Mouse (Mus musculus) testis, adult 2 months (tissue): ENCODE data around the gene Mmd. TPM values are rescaled to one million over a fixed set of nuclear protein-coding genes. Genes with fewer than 3 reads are reported as not detected.

Experiments used
- H3K27ac ChIP-seq: fragments of 200-500 bp; 2 replicates; pipeline ENCODE4 v1.5.1; 2012; ENCODE audit warnings: low read depth, low read length; ENCODE audit not compliant: control insufficient read depth, insufficient read depth
- H3K27me3 ChIP-seq: fragments of 200-500 bp; 2 replicates; pipeline ENCODE4 v1.6.1; 2012; ENCODE audit warnings: mild to moderate bottlenecking, low read length, moderate library complexity; ENCODE audit not compliant: control insufficient read depth, insufficient read depth
- H3K36me3 ChIP-seq: fragments of 200-500 bp; 2 replicates; pipeline ENCODE4 v1.6.1; 2012; ENCODE audit warnings: mild to moderate bottlenecking, low read length; ENCODE audit not compliant: control insufficient read depth, insufficient read depth
- H3K4me1 ChIP-seq: fragments of 200-500 bp; 2 replicates; pipeline ENCODE4 v1.6.1; 2012; ENCODE audit warnings: low read length; ENCODE audit not compliant: control insufficient read depth, insufficient read depth
- H3K4me3 ChIP-seq: fragments of 200-500 bp; 2 replicates; pipeline ENCODE4 v1.5.1; 2012; ENCODE audit warnings: low read depth, mild to moderate bottlenecking, low read length, moderate library complexity, mixed read lengths; ENCODE audit not compliant: control insufficient read depth
- CTCF ChIP-seq: fragments of 200-500 bp; IDR thresholded peaks from 2 replicates; pipeline ENCODE4 v1.5.1; 2012; ENCODE audit warnings: low read depth, mild to moderate bottlenecking, inconsistent platforms, low read length, moderate library complexity; ENCODE audit not compliant: control insufficient read depth, insufficient read depth, insufficient replicate concordance
- POLR2A ChIP-seq: fragments of 200-500 bp; IDR thresholded peaks from 2 replicates; pipeline ENCODE4 v1.6.1; 2012; ENCODE audit warnings: low read depth, mild to moderate bottlenecking, inconsistent platforms, low read length, moderate library complexity; ENCODE audit not compliant: control insufficient read depth
- polyA plus RNA-seq: library from polyadenylated mRNA; depleted of rRNA; stranded (reverse); fragments of >200 nt; gene quantifications from 2 replicates; pipeline ENCODE4 v1.2.3, GENCODE M21; 2012

Gene Mmd
- polyA plus RNA-seq, 1 experiment = 2.3 TPM

GRCm38 (mm10) chr11:90284079-90284478 lies 34.8 kb downstream of the Mmd start:
- no peak overlapping the region for H3K27ac ChIP-seq
- H3K4me1 ChIP-seq = no peaks in the 10 kb centered on the region

DNA sequence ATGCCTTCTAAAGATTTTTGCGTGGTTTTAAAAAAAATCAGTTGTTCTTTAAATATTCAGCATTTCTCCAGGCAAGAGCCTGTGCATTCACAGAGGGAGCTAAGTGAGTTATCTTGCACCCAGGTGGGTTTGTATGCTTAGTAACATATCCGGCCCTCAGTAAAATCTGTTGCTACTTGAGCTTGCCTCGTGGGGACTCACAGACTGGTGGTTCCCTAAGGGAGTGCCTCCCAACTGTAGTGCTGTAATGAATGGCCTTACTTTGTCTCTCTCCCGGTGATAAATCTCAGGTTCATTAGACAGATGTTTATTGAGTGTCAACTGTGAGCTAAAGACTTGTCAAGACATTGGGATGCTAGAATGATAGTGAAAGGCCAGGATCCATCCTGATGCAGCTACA lies 35.4 kb downstream of the Mmd start:
- no peak overlapping the region for H3K27ac ChIP-seq
- H3K4me3 ChIP-seq = no peak overlapping the region
- H3K4me1 ChIP-seq = no peaks in the 10 kb centered on the region
- TF ChIP-seq CTCF = no peak
- TF ChIP-seq POLR2A = no peak
- H3K27me3 ChIP-seq = no peaks in the 10 kb centered on the region
- no peaks in the 10 kb centered on the region for H3K36me3 ChIP-seq

More at GRCm38 (mm10) chr11:90284079-90284478, 34.8 kb downstream of the Mmd start:
- TF ChIP-seq CTCF = no peak
- TF ChIP-seq POLR2A = no peak
- H3K36me3 ChIP-seq = no peaks in the 10 kb centered on the region
- no peaks in the 10 kb centered on the region for H3K27me3 ChIP-seq
- no peak overlapping the region for H3K4me3 ChIP-seq

DNA sequence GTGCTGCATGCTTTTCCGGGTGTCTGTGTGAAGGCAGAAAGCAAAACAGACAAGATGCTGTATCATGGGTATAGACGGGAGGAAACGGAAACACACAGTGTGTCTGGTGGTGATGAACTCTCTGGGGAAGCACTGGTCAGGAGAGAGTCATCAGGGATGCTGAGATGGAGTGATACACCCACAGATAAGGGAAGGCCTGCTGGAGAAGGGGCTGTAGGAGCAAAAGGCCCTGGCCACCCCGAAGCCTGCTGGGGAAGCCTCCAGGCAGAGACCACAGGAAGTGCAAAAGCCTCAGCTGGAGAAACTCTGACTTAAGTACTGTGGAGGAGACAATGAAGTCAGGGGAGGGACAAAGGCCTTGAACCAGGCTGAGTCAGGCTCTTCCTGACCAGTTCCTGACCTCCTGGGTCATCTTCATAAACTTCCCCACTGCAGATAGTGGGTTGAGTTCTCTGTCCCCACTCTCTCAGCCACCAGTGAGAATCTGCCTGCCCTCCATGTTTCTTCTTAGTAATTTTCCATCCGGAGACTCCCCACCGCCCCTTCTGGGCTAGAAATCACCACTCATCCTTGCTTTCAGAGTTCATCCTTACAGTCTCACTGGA lies 37.4 kb downstream of the Mmd start:
- Histone ChIP-seq H3K27ac (no peak overlapping the region), H3K4me3 (no peak overlapping the region), H3K36me3 (no peaks in the 10 kb centered on the region), H3K4me1 (no peaks in the 10 kb centered on the region), H3K27me3 (no peaks in the 10 kb centered on the region)
- TF ChIP-seq CTCF (no peak), POLR2A (no peak)

DNA sequence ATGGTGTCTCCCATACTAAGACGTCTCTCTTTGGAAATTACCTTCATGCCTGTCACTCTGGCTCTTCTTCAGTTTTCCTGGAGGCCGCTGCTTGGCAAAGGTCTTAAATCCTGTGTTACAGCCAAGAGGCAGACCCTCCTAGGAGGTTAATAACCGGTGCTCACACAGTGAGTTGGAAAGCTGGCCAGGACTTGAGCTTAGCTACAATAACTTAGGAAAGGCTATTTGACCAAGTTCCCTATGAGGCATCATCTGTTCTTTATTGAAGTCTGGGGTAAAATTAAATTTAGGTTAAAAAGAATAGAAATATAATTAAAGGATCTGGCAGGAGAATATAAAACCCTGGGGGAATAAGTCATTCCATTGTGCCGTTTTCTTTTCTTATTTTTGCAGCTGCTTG lies 41.9 kb downstream of the Mmd start:
- H3K27me3 ChIP-seq = no peaks in the 10 kb centered on the region
- no peaks in the 10 kb centered on the region for H3K4me1 ChIP-seq
- H3K36me3 ChIP-seq = no peaks in the 10 kb centered on the region
- no peak overlapping the region for H3K27ac ChIP-seq
- no peak for TF ChIP-seq POLR2A
- TF ChIP-seq CTCF = no peak
- H3K4me3 ChIP-seq = no peak overlapping the region

DNA sequence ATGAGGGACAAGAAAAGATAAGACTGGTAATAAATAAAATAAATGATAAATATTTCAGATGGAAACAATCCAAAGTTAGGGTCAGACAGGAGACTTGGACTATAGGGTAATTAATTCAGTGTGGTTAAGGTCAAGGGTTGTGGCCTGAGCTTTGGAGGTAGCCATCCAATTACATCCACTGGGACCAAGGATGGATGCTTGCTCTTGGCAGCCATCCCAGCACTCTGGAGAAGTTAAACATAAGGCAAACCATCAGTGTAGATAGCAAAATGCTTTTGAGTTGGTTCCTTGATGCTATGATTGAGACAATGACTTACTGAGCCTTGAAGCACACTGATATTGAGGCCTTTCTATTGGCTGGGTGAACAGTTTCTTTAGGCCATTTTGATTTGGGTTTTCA lies 43.5 kb downstream of the Mmd start:
- Histone ChIP-seq H3K4me1 (no peaks in the 10 kb centered on the region), H3K4me3 (no peak overlapping the region), H3K36me3 (no peaks in the 10 kb centered on the region), H3K27me3 (no peaks in the 10 kb centered on the region), H3K27ac (no peak overlapping the region)
- no peak for TF ChIP-seq POLR2A
- no peak for TF ChIP-seq CTCF

GRCm38 (mm10) chr11:90294622-90295021 lies 45.4 kb downstream of the Mmd start:
- no peak overlapping the region for H3K27ac ChIP-seq
- no peaks in the 10 kb centered on the region for H3K36me3 ChIP-seq
- no peak overlapping the region for H3K4me3 ChIP-seq
- H3K4me1 ChIP-seq = no peaks in the 10 kb centered on the region
- H3K27me3 ChIP-seq = no peaks in the 10 kb centered on the region
- TF ChIP-seq CTCF (no peak), POLR2A (no peak)

DNA sequence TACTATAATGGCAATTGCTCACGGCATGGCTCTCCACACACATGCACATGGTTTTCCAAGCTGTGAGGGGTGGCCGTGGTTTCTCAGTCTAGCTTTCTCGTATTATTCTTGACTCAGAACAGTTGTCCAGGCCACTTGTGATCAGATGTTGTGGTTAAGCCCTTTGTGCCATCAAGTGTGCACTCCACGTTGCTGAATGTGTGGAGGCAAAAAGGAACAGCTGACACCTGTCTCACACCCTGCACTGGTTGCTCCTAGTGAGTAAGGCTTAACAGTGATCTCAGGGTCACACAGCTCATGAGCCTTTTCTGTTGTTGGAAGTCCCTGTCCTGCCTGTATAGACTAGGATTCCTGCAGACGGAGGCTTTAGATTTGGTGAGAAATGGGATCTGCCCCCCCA lies 56.8 kb downstream of the Mmd start:
- TF ChIP-seq CTCF (no peak), POLR2A (no peak)
- H3K27me3 ChIP-seq = no peaks in the 10 kb centered on the region
- H3K27ac ChIP-seq = no peak overlapping the region
- H3K4me3 ChIP-seq = no peak overlapping the region
- no peaks in the 10 kb centered on the region for H3K4me1 ChIP-seq
- H3K36me3 ChIP-seq = no peaks in the 10 kb centered on the region

DNA sequence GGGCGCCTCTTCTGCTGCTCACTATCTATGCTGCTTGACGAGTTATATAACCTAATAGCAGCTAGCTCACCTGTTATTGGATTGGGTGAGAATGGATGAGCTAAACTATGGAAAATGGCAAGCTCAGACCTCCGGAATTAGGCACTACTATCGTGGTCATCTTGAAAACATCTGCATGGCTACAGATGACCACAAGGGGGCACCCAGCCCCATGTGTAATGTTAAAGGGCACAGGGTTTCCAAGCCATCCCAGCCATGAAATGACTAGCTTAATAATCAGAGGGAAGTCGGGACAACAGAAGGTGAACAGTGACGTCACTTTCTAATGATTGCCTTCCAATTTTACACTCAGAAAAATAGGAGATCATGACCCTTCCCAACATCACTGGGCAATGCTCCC lies 57.7 kb downstream of the Mmd start:
- H3K27me3 ChIP-seq = no peaks in the 10 kb centered on the region
- no peaks in the 10 kb centered on the region for H3K36me3 ChIP-seq
- TF ChIP-seq CTCF (peak; percentile 28; the same call in 1 of the 2 replicates), POLR2A (no peak)
- no peaks in the 10 kb centered on the region for H3K4me1 ChIP-seq
- no peak overlapping the region for H3K4me3 ChIP-seq
- no peak overlapping the region for H3K27ac ChIP-seq
